Mouse (Mus musculus): ENCODE data around the gene Phgdh.

DNA sequence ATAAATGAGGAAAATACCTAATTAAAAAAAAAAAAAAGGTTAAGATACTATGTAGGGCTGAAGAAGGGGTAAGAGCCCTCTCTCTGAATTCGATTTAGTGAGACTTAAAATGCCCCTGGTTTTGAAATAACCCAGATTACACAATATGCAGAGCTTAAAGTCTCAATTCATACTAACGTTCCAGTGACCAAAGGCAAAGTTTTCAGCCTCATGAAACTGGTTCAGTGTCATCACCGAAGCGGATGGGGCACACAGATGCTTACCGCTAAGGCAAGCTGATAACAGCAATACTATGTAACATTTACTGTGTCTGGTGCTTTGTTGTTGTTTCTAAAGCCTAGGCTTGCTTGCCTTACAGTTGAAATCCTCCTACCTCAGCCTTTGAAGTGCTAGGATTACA is 17.6 kb downstream of the Phgdh start:
- TF ChIP-seq HCFC1 (IDR thresholded peaks at IDR 0.05; ENCODE audit: borderline replicate concordance, insufficient read depth, low read length), result no peak
- no peak for TF ChIP-seq CHD2 (IDR thresholded peaks at IDR 0.05; ENCODE audit: low read depth, low read length)
- no peak for TF ChIP-seq MAFK (IDR thresholded peaks at IDR 0.05; ENCODE audit: insufficient read depth, low read depth, low read length)
- TF ChIP-seq ZC3H11A (IDR thresholded peaks at IDR 0.05; ENCODE audit: borderline replicate concordance, low read depth, low read length), result no peak
- no peak for TF ChIP-seq ZNF384 (IDR thresholded peaks at IDR 0.05; ENCODE audit: low read depth, low read length)

Measured in ES-E14 (cell line).